Mouse (Mus musculus): ENCODE measurements at regions not wholly inside any gene's neighbourhood (a gene's known extent, or its start where the extent isn't known, plus 50 kb on each side); places are given as distances from the start of the nearest gene placed in this dataset.

- TF ChIP-seq POLR2A (IDR thresholded peaks at IDR 0.05; ENCODE audit: insufficient read depth, low read depth, low read length) (no peak), CTCF (IDR thresholded peaks at IDR 0.05) (no peak)
Measured at GRCm38 (mm10) chr11:114482070-114482469, 186.3 kb upstream of the Rpl38 start.

Measured in heart, adult 2 months (tissue).